Mouse (Mus musculus) heart, embryonic 15.5 days (tissue): ENCODE measurements at regions not wholly inside any gene's neighbourhood (a gene's known extent, or its start where the extent isn't known, plus 50 kb on each side); places are given as distances from the start of the nearest gene placed in this dataset.

Source experiments
- ATAC-seq: fragments of 200-750 bp; cut with Nextera tagmentation; replicated peaks from 2 replicates; pipeline ENCODE4 v1.8.0; 2017; ENCODE audit warnings: low read depth, moderate TSS enrichment; ENCODE audit not compliant: insufficient number of reproducible peaks, insufficient read depth, low FRiP score
- H3K27ac ChIP-seq: fragments of 300-500 bp; sonication (generic); 2 replicates; pipeline ENCODE4 v1.5.1; 2015; ENCODE audit warnings: mild to moderate bottlenecking, inconsistent platforms
- H3K27me3 ChIP-seq: fragments of 300-500 bp; sonication (generic); 2 replicates; pipeline ENCODE4 v1.6.1; 2015; ENCODE audit warnings: inconsistent platforms
- H3K36me3 ChIP-seq: fragments of 300-500 bp; sonication (generic); 2 replicates; pipeline ENCODE4 v1.6.1; 2015; ENCODE audit warnings: mild to moderate bottlenecking, inconsistent platforms
- H3K4me1 ChIP-seq: fragments of 300-500 bp; sonication (generic); replicated peaks from 2 replicates; pipeline ENCODE4 v1.6.1; 2015; ENCODE audit warnings: inconsistent platforms
- H3K4me2 ChIP-seq: fragments of 300-500 bp; sonication (generic); 2 replicates; pipeline ENCODE4 v1.6.1; 2015; ENCODE audit warnings: inconsistent platforms, mild to moderate bottlenecking, moderate library complexity
- H3K4me3 ChIP-seq: fragments of 300-500 bp; sonication (generic); 2 replicates; pipeline ENCODE4 v1.5.1; 2015; ENCODE audit warnings: mild to moderate bottlenecking, inconsistent platforms
- H3K9ac ChIP-seq: fragments of 300-500 bp; sonication (generic); 2 replicates; pipeline ENCODE4 v1.6.1; 2015; ENCODE audit warnings: mild to moderate bottlenecking, inconsistent platforms
- H3K9me3 ChIP-seq: fragments of 300-500 bp; sonication (generic); replicated peaks from 2 replicates; pipeline ENCODE4 v1.6.1; 2016; ENCODE audit warnings: inconsistent platforms
- WGBS: fragments of 180-500 bp; shearing (Covaris S2); methylation state at CpG from one replicate; pipeline ENCODE4 v1.1.7; 2015; ENCODE audit warnings: mixed read lengths; 5-methylcytosine and 5-hydroxymethylcytosine counted together

DNA sequence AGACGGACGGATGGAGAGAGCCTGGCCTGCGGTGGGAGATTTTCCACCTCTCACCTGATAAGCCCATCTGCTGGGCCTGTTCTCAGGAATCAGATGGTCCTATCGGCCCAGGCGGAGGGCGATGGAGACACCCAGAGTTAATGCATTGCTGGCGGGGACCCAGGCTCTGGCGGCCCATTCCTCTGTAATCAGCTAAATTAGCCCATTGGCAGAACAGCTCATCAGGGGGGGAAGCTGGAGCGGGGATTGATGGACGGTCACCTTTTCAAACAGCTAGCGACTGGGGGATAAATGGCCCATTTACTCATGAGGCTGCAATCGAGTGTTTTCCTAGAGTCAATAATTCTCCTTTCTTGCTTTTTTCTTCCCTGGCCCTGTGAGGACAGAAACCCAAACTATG, 296.5 kb downstream of the Med13l start:
- Histone ChIP-seq H3K36me3 (no peaks in the 10 kb centered on the region), H3K27ac (no peak overlapping the region), H3K4me3 (no peak overlapping the region), H3K9me3 (no peaks in the 10 kb centered on the region), H3K4me1 (no peaks in the 10 kb centered on the region), H3K9ac (no peak overlapping the region), H3K27me3 (0 out of 2 replicates have a peak, but pooled peaks cover 3% of the 10 kb centered on the region), H3K4me2 (no peak overlapping the region)
- no peak for ATAC-seq
- 39% methylated on average over 12 of the region's 12 CpGs for WGBS

DNA sequence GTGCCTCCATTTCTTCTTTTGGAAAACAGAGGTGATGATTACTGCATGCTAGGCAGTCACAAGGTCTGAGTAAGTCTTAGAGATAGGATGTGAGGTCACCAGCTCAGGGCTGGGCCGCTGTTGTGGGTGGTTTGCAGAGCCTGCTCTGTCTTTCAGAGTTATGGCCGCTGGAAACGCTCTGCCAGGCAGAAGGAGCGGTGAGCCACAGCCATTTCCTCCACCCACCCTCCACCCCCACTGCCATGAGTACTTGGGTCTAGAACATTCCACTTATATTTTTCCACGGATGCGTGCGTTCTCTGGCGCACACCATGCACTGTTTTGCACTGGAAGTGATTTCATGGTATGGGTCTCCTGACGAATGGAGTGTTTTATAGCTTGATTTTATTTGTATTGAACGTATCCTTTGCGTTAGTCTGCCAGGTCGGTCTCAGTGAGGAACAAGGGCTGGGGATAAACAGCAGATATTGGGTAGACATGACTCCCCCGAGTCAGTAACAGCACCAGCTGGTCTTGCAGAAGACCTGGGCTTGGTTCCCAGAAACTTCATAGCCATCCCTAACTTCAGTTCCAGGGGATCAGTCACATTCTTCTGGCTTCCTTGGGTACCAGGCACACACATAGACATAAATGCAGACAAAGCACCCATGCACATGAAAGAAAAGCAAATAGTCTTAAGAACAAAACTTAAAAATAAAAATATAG, 300.8 kb downstream of the Med13l start:
- peaks cover 9% of the 10 kb centered on the region; the same call in 1 of the 2 replicates for H3K9me3 ChIP-seq
- no peak overlapping the region for H3K4me3 ChIP-seq
- H3K4me2 ChIP-seq = no peak overlapping the region
- 0 out of 2 replicates have a peak, but pooled peaks cover 3% of the 10 kb centered on the region for H3K27me3 ChIP-seq
- ATAC-seq = no peak
- H3K9ac ChIP-seq = no peak overlapping the region
- H3K4me1 ChIP-seq = no peaks in the 10 kb centered on the region
- H3K36me3 ChIP-seq = no peaks in the 10 kb centered on the region
- WGBS = 79% methylated on average over 13 of the region's 13 CpGs
- H3K27ac ChIP-seq = no peak overlapping the region

- no peaks in the 10 kb centered on the region for H3K4me1 ChIP-seq
- WGBS = 58% methylated on average over 5 of the region's 5 CpGs
- H3K27ac ChIP-seq = no peak overlapping the region
- ATAC-seq = no peak
- H3K36me3 ChIP-seq = no peaks in the 10 kb centered on the region
- peaks cover 7% of the 10 kb centered on the region; the same call in 1 of the 2 replicates for H3K9me3 ChIP-seq
- H3K4me2 ChIP-seq = no peak overlapping the region
- no peak overlapping the region for H3K4me3 ChIP-seq
- H3K9ac ChIP-seq = no peak overlapping the region
- no peaks in the 10 kb centered on the region; the same call in 1 of the 2 replicates for H3K27me3 ChIP-seq
These were observed 307.0 kb downstream of the Med13l start for GRCm38 (mm10) chr5:118867511-118867910.

DNA sequence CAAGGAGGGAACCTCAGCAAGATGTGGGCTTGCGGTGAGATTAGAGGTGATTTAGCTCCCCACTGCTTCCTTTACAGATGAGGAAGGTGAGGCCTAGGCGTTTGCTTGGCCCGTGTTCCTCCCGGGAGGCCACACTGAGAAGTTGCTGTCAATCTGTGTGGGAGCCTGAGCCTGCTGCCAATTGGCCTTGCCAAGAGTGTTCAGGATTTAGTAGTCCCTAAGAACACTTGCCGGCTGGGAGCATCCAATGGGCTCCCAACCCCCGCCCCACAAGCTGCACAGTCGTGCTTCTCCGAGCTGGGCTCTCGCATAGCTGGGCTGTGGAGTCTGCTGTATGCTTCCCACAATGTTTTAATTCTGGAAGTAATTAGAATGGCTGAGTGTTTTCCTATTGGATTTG, 308.9 kb downstream of the Med13l start:
- no peaks in the 10 kb centered on the region for H3K36me3 ChIP-seq
- H3K9ac ChIP-seq = no peak overlapping the region
- H3K4me3 ChIP-seq = no peak overlapping the region
- no peak overlapping the region for H3K27ac ChIP-seq
- no peak overlapping the region for H3K4me2 ChIP-seq
- 69% methylated on average over 9 of the region's 9 CpGs for WGBS
- H3K4me1 ChIP-seq = no peaks in the 10 kb centered on the region
- H3K27me3 ChIP-seq = peaks cover 4% of the 10 kb centered on the region; the same call in 1 of the 2 replicates
- ATAC-seq = no peak
- 0 out of 2 replicates have a peak, but pooled peaks cover 3% of the 10 kb centered on the region for H3K9me3 ChIP-seq

GRCm38 (mm10) chr5:118873871-118874270, 313.4 kb downstream of the Med13l start:
- Histone ChIP-seq H3K27ac (no peak overlapping the region), H3K4me1 (peaks cover 6% of the 10 kb centered on the region; the same call in 1 of the 2 replicates), H3K36me3 (no peaks in the 10 kb centered on the region), H3K4me2 (no peak overlapping the region), H3K9ac (no peak overlapping the region), H3K4me3 (no peak overlapping the region), H3K9me3 (no peaks in the 10 kb centered on the region), H3K27me3 (peaks cover 38% of the 10 kb centered on the region)
- no peak for ATAC-seq
- WGBS = 48% methylated on average over 7 of the region's 7 CpGs

DNA sequence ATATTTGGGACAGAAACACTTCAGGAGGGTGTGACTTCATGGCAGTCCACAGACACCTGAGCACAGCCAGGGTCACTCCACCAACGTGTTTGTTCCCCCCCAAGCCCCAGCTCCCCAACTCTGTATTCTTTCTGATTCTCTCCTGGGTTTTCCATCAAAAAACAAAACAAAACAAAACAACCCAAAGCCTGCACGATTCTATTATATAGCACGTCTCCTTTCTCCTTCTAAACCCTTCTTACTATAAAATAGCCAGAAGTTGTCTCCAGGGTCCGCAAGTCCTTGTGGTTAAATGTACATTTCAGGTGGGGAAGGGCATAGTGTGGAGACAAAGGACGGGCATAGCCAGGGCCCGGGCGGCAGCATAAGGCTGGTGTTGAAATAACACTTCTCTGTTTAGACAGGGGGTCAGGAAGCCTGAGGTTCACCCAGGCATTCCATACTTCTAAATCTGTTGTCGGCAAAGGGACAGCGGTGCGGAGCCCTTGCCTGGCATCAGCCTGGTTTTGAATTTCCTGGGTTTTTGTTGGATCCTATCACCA, 314.7 kb downstream of the Med13l start:
- Histone ChIP-seq H3K27ac (no peak overlapping the region), H3K9ac (no peak overlapping the region), H3K36me3 (no peaks in the 10 kb centered on the region), H3K4me3 (no peak overlapping the region), H3K9me3 (no peaks in the 10 kb centered on the region), H3K4me1 (peaks cover 6% of the 10 kb centered on the region; the same call in 1 of the 2 replicates), H3K27me3 (peaks cover 45% of the 10 kb centered on the region), H3K4me2 (no peak overlapping the region)
- no peak for ATAC-seq
- 59% methylated on average over 10 of the region's 10 CpGs for WGBS

DNA sequence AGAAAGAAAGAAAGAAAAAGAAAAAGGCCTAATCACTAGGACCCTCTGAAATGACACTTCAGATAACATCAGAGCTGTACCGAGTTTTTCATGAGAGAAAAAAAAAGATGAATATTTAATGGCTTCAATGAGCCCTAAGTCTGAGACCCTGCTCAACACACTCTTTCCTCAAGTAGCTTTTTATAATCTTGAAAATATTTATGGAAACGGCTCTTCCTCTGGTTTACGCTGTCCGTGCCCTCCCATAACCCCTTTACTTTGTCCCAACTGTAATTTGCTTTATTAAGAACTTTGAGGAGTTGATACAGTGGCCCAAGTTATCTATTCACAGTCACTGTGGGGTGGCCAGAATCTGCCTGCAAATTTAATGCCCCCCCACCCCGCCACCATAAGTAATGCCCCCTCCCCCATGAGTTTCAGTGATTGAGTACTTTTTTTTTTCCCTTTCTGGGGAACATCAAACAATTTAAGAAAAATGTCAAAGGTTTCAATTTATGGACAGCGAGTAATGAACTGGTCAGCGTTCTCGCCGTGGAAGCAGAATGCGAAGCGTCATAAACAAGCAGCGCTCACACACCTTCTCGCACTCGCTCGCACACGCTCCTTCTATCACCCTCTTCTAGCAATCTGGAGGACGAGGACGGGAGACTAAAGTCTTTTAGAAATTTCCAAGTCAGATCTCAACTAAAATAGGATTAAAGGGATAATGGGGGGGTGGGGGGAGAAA, 316.3 kb downstream of the Med13l start:
- WGBS = 14% methylated on average over 18 of the region's 18 CpGs
- Histone ChIP-seq H3K9ac (no peak overlapping the region), H3K9me3 (no peaks in the 10 kb centered on the region), H3K4me3 (peak overlapping the region; percentile 39), H3K4me2 (peak overlapping the region; percentile 67), H3K4me1 (peaks cover 6% of the 10 kb centered on the region; the same call in 1 of the 2 replicates), H3K27me3 (peaks cover 47% of the 10 kb centered on the region), H3K27ac (no peak overlapping the region), H3K36me3 (no peaks in the 10 kb centered on the region)
- ATAC-seq = no peak

DNA sequence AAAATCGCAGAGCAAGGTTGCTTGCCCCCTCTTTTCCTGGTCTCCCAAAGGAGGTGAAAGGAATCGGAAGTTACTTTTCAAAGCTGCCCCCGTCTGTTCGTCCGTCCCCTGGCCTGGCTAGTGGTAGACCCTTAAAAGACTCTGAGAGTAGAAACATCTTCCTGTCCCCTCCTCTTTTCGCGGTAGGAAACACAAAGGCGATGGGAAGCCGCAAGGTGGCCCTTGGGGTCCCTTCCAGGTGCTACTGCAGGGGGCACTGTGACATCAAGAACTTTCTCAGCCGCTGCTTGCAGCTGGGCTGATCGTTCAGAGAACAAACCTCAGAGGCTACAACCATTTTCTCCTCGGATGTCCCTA, 316.8 kb downstream of the Med13l start:
- H3K27ac ChIP-seq = no peak overlapping the region
- H3K4me2 ChIP-seq = peak overlapping the region; percentile 67
- under 1% methylated on average over 12 of the region's 12 CpGs for WGBS
- peak overlapping the region; percentile 39 for H3K4me3 ChIP-seq
- no peaks in the 10 kb centered on the region for H3K9me3 ChIP-seq
- peaks cover 6% of the 10 kb centered on the region; the same call in 1 of the 2 replicates for H3K4me1 ChIP-seq
- H3K27me3 ChIP-seq = peaks cover 49% of the 10 kb centered on the region
- H3K9ac ChIP-seq = no peak overlapping the region
- ATAC-seq = no peak
- no peaks in the 10 kb centered on the region for H3K36me3 ChIP-seq

GRCm38 (mm10) chr5:118877831-118878230, 317.4 kb downstream of the Med13l start:
- WGBS = 25% methylated on average over 9 of the region's 10 CpGs

GRCm38 (mm10) chr5:118878722-118879121, 318.2 kb downstream of the Med13l start:
- H3K4me1 ChIP-seq = peaks cover 6% of the 10 kb centered on the region; the same call in 1 of the 2 replicates
- no peak overlapping the region for H3K9ac ChIP-seq
- H3K4me2 ChIP-seq = no peak overlapping the region
- H3K9me3 ChIP-seq = no peaks in the 10 kb centered on the region
- H3K36me3 ChIP-seq = no peaks in the 10 kb centered on the region
- H3K4me3 ChIP-seq = no peak overlapping the region
- H3K27ac ChIP-seq = no peak overlapping the region
- peaks cover 49% of the 10 kb centered on the region for H3K27me3 ChIP-seq
- no peak for ATAC-seq
- 47% methylated on average over 10 of the region's 10 CpGs for WGBS

More at GRCm38 (mm10) chr5:118877831-118878230, 317.4 kb downstream of the Med13l start:
- H3K27me3 ChIP-seq = peaks cover 49% of the 10 kb centered on the region
- H3K27ac ChIP-seq = no peak overlapping the region
- H3K4me1 ChIP-seq = peaks cover 6% of the 10 kb centered on the region; the same call in 1 of the 2 replicates
- no peak overlapping the region for H3K9ac ChIP-seq
- ATAC-seq = no peak
- H3K4me2 ChIP-seq = 0 out of 2 replicates have a peak overlapping the region, but pooled peaks have one; percentile 2
- no peaks in the 10 kb centered on the region for H3K36me3 ChIP-seq
- no peaks in the 10 kb centered on the region for H3K9me3 ChIP-seq
- peak overlapping the region; percentile 39; the same call in 1 of the 2 replicates for H3K4me3 ChIP-seq

GRCm38 (mm10) chr5:118879808-118880478, 319.5 kb downstream of the Med13l start:
- Histone ChIP-seq H3K9me3 (no peaks in the 10 kb centered on the region), H3K9ac (no peak overlapping the region), H3K36me3 (no peaks in the 10 kb centered on the region), H3K4me2 (no peak overlapping the region), H3K27ac (no peak overlapping the region), H3K4me1 (peaks cover 6% of the 10 kb centered on the region; the same call in 1 of the 2 replicates), H3K27me3 (peaks cover 41% of the 10 kb centered on the region), H3K4me3 (no peak overlapping the region)
- ATAC-seq = no peak
- 12% methylated on average over 13 of the region's 13 CpGs for WGBS
